Mouse (Mus musculus): ENCODE measurements around the gene Pdcd1.
"Not testable (repeated sequence)": the region's sequence is repeated elsewhere in the genome, so short reads cannot be mapped to it uniquely, and the experiment has no call there.

Gene Pdcd1

GRCm38 (mm10) chr1:94027506-94028108 lies 24.7 kb downstream of the Pdcd1 start:
- no peak for DNase-seq

GRCm38 (mm10) chr1:94020151-94020550 lies 32.2 kb downstream of the Pdcd1 start, which contains the start of gene Neu4:
Neu4 (plus strand) TSS chr1:94020451.
- DNase-seq = no peak

GRCm38 (mm10) chr1:94011643-94012042 lies 40.7 kb downstream of the Pdcd1 start:
- DNase-seq = no peak

GRCm38 (mm10) chr1:94008826-94009225 lies 43.5 kb downstream of the Pdcd1 start:
- DNase-seq = peak; percentile 55

- not testable (repeated sequence) for DNase-seq
Observed at GRCm38 (mm10) chr1:94005954-94006506, 46.3 kb downstream of the Pdcd1 start.

GRCm38 (mm10) chr1:94001023-94001422 lies 51.3 kb downstream of the Pdcd1 start:
- DNase-seq = no peak

- not testable (repeated sequence) for DNase-seq
Observed at GRCm38 (mm10) chr1:93991491-93991890, 60.9 kb downstream of the Pdcd1 start.

GRCm38 (mm10) chr1:93991068-93991467 lies 61.3 kb downstream of the Pdcd1 start:
- DNase-seq = not testable (repeated sequence)

GRCm38 (mm10) chr1:93990209-93990608 lies 62.1 kb downstream of the Pdcd1 start, which contains the start of gene Gal3st2c:
Gal3st2c (plus strand) TSS chr1:93990509.
- DNase-seq = not testable (repeated sequence)

- DNase-seq = no peak
Observed at GRCm38 (mm10) chr1:93988786-93989185, 63.6 kb downstream of the Pdcd1 start.
